Mouse (Mus musculus): Measurements from ENCODE around the gene Dhcr24. TPM values are rescaled to one million over a fixed set of nuclear protein-coding genes. Genes with fewer than 3 reads are reported as not detected.

Dhcr24 gene
- polyA plus RNA-seq, 1 experiment from 2014 or later = 29.3 TPM

DNA sequence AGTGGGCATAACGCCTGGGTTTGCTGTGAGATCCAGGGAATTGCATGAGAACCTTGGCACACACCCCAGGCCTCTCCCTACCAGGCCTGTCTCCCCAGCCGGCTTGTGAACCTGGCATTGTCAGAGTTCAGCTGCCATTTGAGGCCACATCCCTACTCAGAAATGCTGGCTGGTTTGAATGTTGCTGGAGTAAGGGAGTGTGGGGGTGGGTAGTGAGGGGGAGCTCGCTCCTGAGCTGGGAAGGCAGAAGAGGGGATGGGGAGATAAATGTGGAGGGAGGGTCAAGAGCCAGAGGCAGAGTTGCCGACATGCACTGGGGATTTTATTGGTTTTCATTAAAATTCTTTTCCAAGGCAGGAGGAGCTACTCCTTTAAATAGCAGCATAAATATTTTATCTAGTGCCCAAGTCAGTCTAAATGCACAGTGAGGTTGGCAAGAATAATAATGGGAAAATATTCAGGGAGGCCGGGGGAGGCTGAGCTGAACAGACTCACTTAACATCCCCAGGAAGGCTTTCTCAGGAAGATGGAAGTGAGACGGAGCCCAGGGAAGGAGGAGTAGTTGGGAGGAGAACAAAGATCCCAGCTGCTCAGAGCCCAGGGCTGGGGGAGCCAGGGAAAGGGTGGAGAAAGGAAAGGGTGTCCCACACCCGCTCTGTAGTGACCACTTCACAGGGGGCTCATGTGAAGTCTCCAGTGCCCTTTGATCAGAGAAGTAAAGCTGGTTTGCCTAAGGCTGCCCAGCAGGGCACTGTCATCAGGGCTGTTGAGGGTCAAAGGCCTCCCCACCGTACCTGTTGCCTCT lies 72.6 kb downstream of the Dhcr24 start:
- no peak for ATAC-seq (replicated peaks; ENCODE audit: low FRiP score)
- Histone ChIP-seq H3K27me3 (ENCODE audit: control insufficient read depth, insufficient read depth, low read length) (no peaks in the 10 kb centered on the region), H3K36me3 (ENCODE audit: control insufficient read depth, insufficient read depth, low read length) (no peaks in the 10 kb centered on the region), H3K4me3 (ENCODE audit: low read depth, low read length) (no peak overlapping the region), H3K27ac (ENCODE audit: low read depth, low read length) (no peak overlapping the region), H3K9me3 (ENCODE audit: control insufficient read depth, low read length) (no peaks in the 10 kb centered on the region), H3K9ac (ENCODE audit: low read length) (no peak overlapping the region), H3K4me1 (replicated peaks; ENCODE audit: control insufficient read depth, insufficient read depth, low read length) (no peaks in the 10 kb centered on the region), H3K4me2 (ENCODE audit: low read depth, low read length, severe bottlenecking) (no peak overlapping the region)
- no peak for DNase-seq (ENCODE audit: low spot score)
- 48% methylated on average over 8 of the region's 8 CpGs for WGBS

GRCm38 (mm10) chr4:106634086-106634479 lies 73.2 kb downstream of the Dhcr24 start:
- no peak for DNase-seq (ENCODE audit: low spot score)
- Histone ChIP-seq H3K4me3 (ENCODE audit: low read depth, low read length) (no peak overlapping the region), H3K36me3 (ENCODE audit: control insufficient read depth, insufficient read depth, low read length) (no peaks in the 10 kb centered on the region)

More at GRCm38 (mm10) chr4:106634086-106634479, 73.2 kb downstream of the Dhcr24 start:
- Histone ChIP-seq H3K9ac (ENCODE audit: low read length) (no peak overlapping the region), H3K4me1 (replicated peaks; ENCODE audit: control insufficient read depth, insufficient read depth, low read length) (no peaks in the 10 kb centered on the region), H3K27me3 (ENCODE audit: control insufficient read depth, insufficient read depth, low read length) (no peaks in the 10 kb centered on the region), H3K27ac (ENCODE audit: low read depth, low read length) (no peak overlapping the region), H3K4me2 (ENCODE audit: low read depth, low read length, severe bottlenecking) (no peak overlapping the region), H3K9me3 (ENCODE audit: control insufficient read depth, low read length) (no peaks in the 10 kb centered on the region)
- WGBS = 65% methylated on average over 9 of the region's 9 CpGs
- ATAC-seq (replicated peaks; ENCODE audit: low FRiP score) = no peak

Other genes starting within 250 kb of the Dhcr24 start
- 12.8 and 13.7 TPM in 2 replicates for gene Usp24, start 244.8 kb upstream of the Dhcr24 start, polyA plus RNA-seq (2014; fragmentation: Nextera tagmentation; extraction: Ambion mirVana)
- gene Pcsk9, start 96.7 kb upstream of the Dhcr24 start, polyA plus RNA-seq (2014; fragmentation: Nextera tagmentation; extraction: Ambion mirVana) = 3.9 and 4.8 TPM in 2 replicates
- gene Bsnd, start 68.8 kb upstream of the Dhcr24 start, polyA plus RNA-seq (2014; fragmentation: Nextera tagmentation; extraction: Ambion mirVana) = not detected in 2 replicates
- 0.21 and 0.35 TPM in 2 replicates for gene Lexm, start 56.2 kb downstream of the Dhcr24 start, polyA plus RNA-seq (2014; fragmentation: Nextera tagmentation; extraction: Ambion mirVana)
- 0.07 TPM in 1 of 2 replicates, not detected in the other for gene Ttc22, start 61.4 kb downstream of the Dhcr24 start, polyA plus RNA-seq (2014; fragmentation: Nextera tagmentation; extraction: Ambion mirVana)
- 13.3 and 13.9 TPM in 2 replicates for gene Pars2, start 90.0 kb downstream of the Dhcr24 start, polyA plus RNA-seq (2014; fragmentation: Nextera tagmentation; extraction: Ambion mirVana)
- gene Ttc4, start 117.9 kb downstream of the Dhcr24 start, polyA plus RNA-seq (2014; fragmentation: Nextera tagmentation; extraction: Ambion mirVana) = 99.2 and 101 TPM in 2 replicates
- 0.11 TPM in 1 of 2 replicates, not detected in the other for gene Mroh7, start 169.9 kb downstream of the Dhcr24 start, polyA plus RNA-seq (2014; fragmentation: Nextera tagmentation; extraction: Ambion mirVana)
- gene Fam151a, start 172.9 kb downstream of the Dhcr24 start, polyA plus RNA-seq (2014; fragmentation: Nextera tagmentation; extraction: Ambion mirVana) = not detected in 2 replicates
- 1.6 and 1.8 TPM in 2 replicates for gene Acot11, start 244.0 kb downstream of the Dhcr24 start, polyA plus RNA-seq (2014; fragmentation: Nextera tagmentation; extraction: Ambion mirVana)